ENCODE assay signal across 21 mouse cellular contexts in genomic region chr14:120371174-120371573, GRCm38 (mm10).
DNase-seq lines count a peak whose midpoint lies in the region; ATAC-seq and TF ChIP-seq lines count a peak whose summit lies in the region.
"Had no signal": no experiment of that assay in that cellular context is flagged by ENCODE, and none has a peak within 500 bp of the region (broad histone marks: within the 10 kb centered on the region; RNA-seq: fewer than 3 reads in every experiment).

No protein-coding gene starts in this region.

- no peak for TF ChIP-seq CTCF in layer of hippocampus, adult 2 months (conservative IDR thresholded peaks at IDR 0.05)

- H3K27ac ChIP-seq in layer of hippocampus, adult 2 months = peak overlapping the region; percentile 81
- H3K27ac ChIP-seq: embryonic facial prominence, embryonic 10.5 days; hindbrain, embryonic 12.5 days had no signal

- peak; percentile 53 for DNase-seq in adrenal gland, adult 2 months
- DNase-seq in adrenal gland, adult 8-10 months = no peak
- peak; percentile 86 for DNase-seq in heart, adult 11 months
- no peak for DNase-seq in heart, postnatal 4 days
- DNase-seq in layer of hippocampus, adult 2 months (ENCODE audit: low spot score in 2 of 2) = no peak
- DNase-seq in layer of hippocampus, postnatal 14 days (ENCODE audit: low spot score in 2 of 2) = no peak
- no peak for DNase-seq in thymus, postnatal 14 days
- DNase-seq: B cell, adult 2 months; cerebellum, adult 11-12 months; cerebellum, adult 9-11 months; gastrocnemius, postnatal 10 days; heart, postnatal 36 days; kidney, adult 18-20 months had no signal

- no peak overlapping the region for H3K4me3 ChIP-seq in layer of hippocampus, adult 2 months
- H3K4me3 ChIP-seq: embryonic facial prominence, embryonic 10.5 days; heart, embryonic 12.5 days; hindbrain, embryonic 12.5 days had no signal

- peak; percentile 28; the same call in 1 of the 2 replicates for ATAC-seq in granulocyte monocyte progenitor cell, adult 5-6 weeks (replicated peaks; ENCODE audit: poor library complexity, severe bottlenecking)
- ATAC-seq: CD4-positive, CD25-positive, alpha-beta regulatory T cell, adult 4 months; forebrain, embryonic 14.5 days; hindbrain, embryonic 16.5 days; inflammation-experienced regulatory T-cells, adult 6 months had no signal

Comparison
In these comparisons a context has a peak if more than half of its experiments do, and no peak if none do; other contexts are left out.
1. DNase-seq: peak in adrenal gland, adult 2 months (single experiment) and heart, adult 11 months (single experiment); none in adrenal gland, adult 8-10 months (single experiment), heart, postnatal 4 days (single experiment), layer of hippocampus, adult 2 months (0 of 2), layer of hippocampus, postnatal 14 days (0 of 2) and thymus, postnatal 14 days (single experiment).